Mouse (Mus musculus) bone marrow, adult 2 months (tissue): ENCODE results near the gene Ccdc6. TPM values are rescaled to one million over a fixed set of nuclear protein-coding genes. Genes with fewer than 3 reads are reported as not detected.

Experiments used
- H3K27ac ChIP-seq: fragments of 200-500 bp; 2 replicates; pipeline ENCODE4 v1.5.1; 2012; ENCODE audit warnings: low read depth, mild to moderate bottlenecking, control low read depth, inconsistent platforms, low read length; ENCODE audit not compliant: control insufficient read depth, poor library complexity, insufficient read depth
- H3K4me1 ChIP-seq: fragments of 200-500 bp; 2 replicates; pipeline ENCODE4 v1.6.1; 2011; ENCODE audit warnings: low read length; ENCODE audit not compliant: control insufficient read depth, insufficient read depth
- H3K4me3 ChIP-seq: fragments of 200-500 bp; replicated peaks from 2 replicates; pipeline ENCODE3; 2011; ENCODE audit warnings: mild to moderate bottlenecking, low read depth, low read length, control low read depth; ENCODE audit not compliant: control insufficient read depth
- CTCF ChIP-seq: fragments of 200-500 bp; IDR thresholded peaks from 2 replicates; pipeline ENCODE4 v1.5.1; 2011; ENCODE audit warnings: low read length, control low read depth; ENCODE audit not compliant: control insufficient read depth, insufficient read depth
- POLR2A ChIP-seq: fragments of 200-500 bp; IDR thresholded peaks from 2 replicates; pipeline ENCODE4 v1.6.1; 2011; ENCODE audit warnings: low read depth, mild to moderate bottlenecking, control low read depth, low read length, borderline replicate concordance; ENCODE audit not compliant: control insufficient read depth
- WGBS: fragments of 180-500 bp; shearing (Covaris S2); methylation state at CpG from one replicate; pipeline ENCODE4 v1.1.7; 2018; 5-methylcytosine and 5-hydroxymethylcytosine counted together
- polyA plus RNA-seq: library from polyadenylated mRNA; stranded (reverse); fragments of >200 nt; gene quantifications from 2 replicates; pipeline ENCODE4 v1.2.4, GENCODE M21; 2011; ENCODE audit warnings: low replicate concordance; ENCODE audit not compliant: missing spikeins, insufficient read depth, insufficient read length

The Ccdc6 gene
- polyA plus RNA-seq, 1 experiment = 19.1 TPM

GRCm38 (mm10) chr10:70189864-70190263 lies 92.9 kb downstream of the Ccdc6 start:
- Histone ChIP-seq H3K4me3 (no peak overlapping the region), H3K4me1 (no peaks in the 10 kb centered on the region; the same call in 1 of the 2 replicates), H3K27ac (no peak overlapping the region)
- whole genome bisulfite sequencing = 91% methylated on average over 13 of the region's 13 CpGs
- TF ChIP-seq CTCF (no peak), POLR2A (no peak)

GRCm38 (mm10) chr10:70194283-70194682 lies 97.4 kb downstream of the Ccdc6 start:
- 84% methylated on average over 9 of the region's 9 CpGs for WGBS
- TF ChIP-seq POLR2A = no peak
- no peak for TF ChIP-seq CTCF
- no peak overlapping the region for H3K4me3 ChIP-seq
- peaks cover 2% of the 10 kb centered on the region; the same call in 1 of the 2 replicates for H3K4me1 ChIP-seq
- H3K27ac ChIP-seq = no peak overlapping the region

GRCm38 (mm10) chr10:70195279-70195678 lies 98.4 kb downstream of the Ccdc6 start:
- H3K4me1 ChIP-seq = peaks cover 2% of the 10 kb centered on the region; the same call in 1 of the 2 replicates
- no peak overlapping the region for H3K4me3 ChIP-seq
- TF ChIP-seq POLR2A = no peak
- TF ChIP-seq CTCF = no peak
- no peak overlapping the region for H3K27ac ChIP-seq
- 1% methylated on average over 7 of the region's 7 CpGs for WGBS

GRCm38 (mm10) chr10:70195786-70196185 lies 98.9 kb downstream of the Ccdc6 start:
- no peak overlapping the region for H3K4me3 ChIP-seq
- TF ChIP-seq POLR2A (no peak), CTCF (no peak)
- H3K4me1 ChIP-seq = peaks cover 2% of the 10 kb centered on the region; the same call in 1 of the 2 replicates
- WGBS = 51% methylated on average over 7 of the region's 7 CpGs
- H3K27ac ChIP-seq = no peak overlapping the region

GRCm38 (mm10) chr10:70196666-70197065 lies 99.7 kb downstream of the Ccdc6 start:
- no peak overlapping the region for H3K27ac ChIP-seq
- TF ChIP-seq POLR2A = no peak
- no peak for TF ChIP-seq CTCF
- H3K4me1 ChIP-seq = peaks cover 2% of the 10 kb centered on the region; the same call in 1 of the 2 replicates
- WGBS = 84% methylated on average over 6 of the region's 6 CpGs
- H3K4me3 ChIP-seq = no peak overlapping the region

- peaks cover 2% of the 10 kb centered on the region; the same call in 1 of the 2 replicates for H3K4me1 ChIP-seq
- TF ChIP-seq CTCF (no peak), POLR2A (no peak)
- WGBS = 84% methylated on average over 2 of the region's 2 CpGs
- H3K4me3 ChIP-seq = no peak overlapping the region
- no peak overlapping the region for H3K27ac ChIP-seq
Measured at GRCm38 (mm10) chr10:70197601-70198000, 100.7 kb downstream of the Ccdc6 start.

GRCm38 (mm10) chr10:70198012-70198411 lies 101.1 kb downstream of the Ccdc6 start:
- no peak overlapping the region for H3K4me3 ChIP-seq
- TF ChIP-seq CTCF = no peak
- TF ChIP-seq POLR2A = no peak
- 55% methylated on average over 6 of the region's 6 CpGs for WGBS
- peaks cover 2% of the 10 kb centered on the region; the same call in 1 of the 2 replicates for H3K4me1 ChIP-seq
- H3K27ac ChIP-seq = no peak overlapping the region

- TF ChIP-seq POLR2A (no peak), CTCF (no peak)
- WGBS = 85% methylated on average over 7 of the region's 7 CpGs
- Histone ChIP-seq H3K27ac (no peak overlapping the region), H3K4me1 (peaks cover 2% of the 10 kb centered on the region; the same call in 1 of the 2 replicates), H3K4me3 (no peak overlapping the region)
Measured at GRCm38 (mm10) chr10:70198951-70199463, 102.1 kb downstream of the Ccdc6 start.
